Mouse (Mus musculus) kidney, postnatal 14 days (tissue): Measurements from ENCODE around the gene Nolc1.

Experiments
- DNase-seq: peaks from one replicate; pipeline ENCODE4 v3.0.0; 2022; ENCODE audit warnings: mixed read lengths

Nolc1 gene

GRCm38 (mm10) chr19:46075616-46076607 lies at the start of gene Nolc1:
Nolc1 (plus strand) TSS chr19:46075863.
- DNase-seq: peak; percentile 100

DNA sequence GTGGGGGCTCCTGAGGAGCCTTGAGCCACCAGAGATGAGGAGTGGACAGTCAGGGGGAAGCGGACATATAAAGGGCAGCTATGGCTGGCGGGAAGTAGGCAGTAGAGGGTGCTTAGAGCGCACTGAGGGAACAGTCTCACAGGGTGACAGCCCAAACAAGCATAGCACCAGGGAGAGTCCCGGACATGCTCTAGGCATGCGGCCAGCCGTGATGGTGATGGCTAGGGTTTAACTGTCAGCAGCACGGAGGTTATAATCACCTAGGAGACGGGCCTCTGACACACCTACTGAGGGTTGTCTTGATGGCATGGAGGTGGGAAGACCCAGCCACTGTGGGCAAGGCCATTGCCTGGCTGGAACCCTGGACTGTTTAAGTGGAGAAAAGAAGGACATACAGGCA lies 49.1 kb upstream of the Nolc1 start:
- DNase-seq: no peak

DNA sequence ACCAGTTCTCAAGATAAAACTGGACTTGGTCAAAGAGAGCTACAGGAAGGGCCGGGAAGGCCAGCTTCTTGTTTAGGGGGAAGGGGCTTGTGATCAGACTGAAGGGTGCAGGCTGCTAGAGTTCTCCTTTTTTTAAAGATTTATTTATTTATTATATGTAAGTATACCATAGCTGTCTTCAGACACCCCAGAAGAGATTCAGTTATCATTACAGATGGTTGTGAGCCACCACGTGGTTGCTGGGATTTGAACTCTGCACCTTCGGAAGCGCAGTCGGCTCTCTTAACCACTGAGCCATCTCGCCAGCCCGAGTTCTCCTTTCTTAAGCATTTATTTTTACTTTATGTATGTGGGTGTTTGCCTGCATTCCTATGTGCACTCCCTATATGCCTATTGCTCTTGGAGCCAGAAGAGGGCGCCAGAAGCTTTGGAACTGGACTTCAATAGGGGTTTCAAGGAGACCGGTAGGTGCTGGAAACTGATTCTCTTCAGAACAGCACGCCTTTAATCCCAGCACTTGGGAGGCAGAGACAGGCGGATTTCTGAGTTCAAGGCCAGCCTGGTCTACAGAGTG lies 46.8 kb upstream of the Nolc1 start:
- DNase-seq: no peak

- DNase-seq: no peak
Measured at GRCm38 (mm10) chr19:46029652-46030051, 46.0 kb upstream of the Nolc1 start.

GRCm38 (mm10) chr19:46030196-46030983 lies 45.3 kb upstream of the Nolc1 start:
- no peak for DNase-seq

GRCm38 (mm10) chr19:46031689-46032432 lies 43.8 kb upstream of the Nolc1 start:
- no peak for DNase-seq

GRCm38 (mm10) chr19:46032731-46033510 lies 42.7 kb upstream of the Nolc1 start:
- DNase-seq: no peak

GRCm38 (mm10) chr19:46033911-46034310 lies 41.8 kb upstream of the Nolc1 start:
- no peak for DNase-seq

DNA sequence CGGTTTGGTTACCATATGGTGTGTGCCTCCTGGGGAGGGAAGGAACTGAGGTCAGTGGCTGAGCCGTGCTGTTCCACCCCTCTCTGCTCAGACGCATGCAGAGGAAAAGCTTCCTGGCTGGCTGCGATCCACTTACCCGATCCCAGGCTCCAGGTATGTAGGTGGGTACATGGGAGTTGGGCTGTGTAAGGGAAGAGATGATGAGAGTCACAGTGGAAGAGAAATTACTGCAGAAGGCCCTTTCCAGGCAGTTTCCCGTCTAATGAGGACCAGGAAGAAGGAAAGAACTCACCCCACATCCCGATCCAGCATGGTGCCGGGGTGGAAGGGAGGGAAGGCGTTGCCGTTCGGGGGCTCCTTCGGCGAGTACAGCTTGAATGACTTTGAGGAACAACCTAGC lies 39.7 kb upstream of the Nolc1 start:
- no peak for DNase-seq

DNA sequence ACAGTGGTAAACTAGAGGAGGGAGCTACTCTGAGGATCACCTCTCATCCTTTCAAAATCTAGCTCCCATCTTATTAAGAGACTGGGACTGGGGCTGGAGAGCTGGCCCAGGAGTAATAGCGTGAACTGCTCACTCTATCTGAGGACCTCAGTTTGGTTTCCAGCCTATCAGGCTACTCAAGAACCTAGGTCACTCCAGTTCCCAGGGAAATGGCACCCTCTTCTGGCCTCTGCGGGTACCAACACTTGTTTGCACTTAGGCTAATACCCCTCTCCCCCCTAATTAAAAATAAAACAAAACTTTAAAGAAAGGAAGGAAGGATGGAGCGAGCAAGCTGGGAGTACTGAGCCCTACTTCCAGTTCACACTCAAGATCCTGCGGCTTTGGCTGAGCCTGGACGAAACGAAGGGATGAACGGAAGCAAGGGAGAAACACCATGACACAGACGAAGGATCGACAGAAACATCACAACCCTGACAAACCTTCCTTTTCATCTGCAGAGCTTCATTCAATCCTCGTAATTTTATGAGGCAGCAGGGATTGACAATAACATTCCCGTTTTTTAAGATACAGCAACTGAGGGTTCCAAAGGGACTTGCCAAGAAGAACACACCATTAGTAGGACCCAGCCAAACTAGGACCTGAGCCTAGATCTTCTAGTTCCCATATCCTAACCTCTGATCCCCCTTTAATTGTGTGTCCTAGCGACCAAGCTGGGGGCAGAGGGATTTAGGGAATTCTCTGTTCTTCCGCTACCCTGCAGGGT lies 39.0 kb upstream of the Nolc1 start:
- peak; percentile 28 for DNase-seq

GRCm38 (mm10) chr19:46037243-46037924 lies 38.3 kb upstream of the Nolc1 start:
- DNase-seq: peak; percentile 38

DNA sequence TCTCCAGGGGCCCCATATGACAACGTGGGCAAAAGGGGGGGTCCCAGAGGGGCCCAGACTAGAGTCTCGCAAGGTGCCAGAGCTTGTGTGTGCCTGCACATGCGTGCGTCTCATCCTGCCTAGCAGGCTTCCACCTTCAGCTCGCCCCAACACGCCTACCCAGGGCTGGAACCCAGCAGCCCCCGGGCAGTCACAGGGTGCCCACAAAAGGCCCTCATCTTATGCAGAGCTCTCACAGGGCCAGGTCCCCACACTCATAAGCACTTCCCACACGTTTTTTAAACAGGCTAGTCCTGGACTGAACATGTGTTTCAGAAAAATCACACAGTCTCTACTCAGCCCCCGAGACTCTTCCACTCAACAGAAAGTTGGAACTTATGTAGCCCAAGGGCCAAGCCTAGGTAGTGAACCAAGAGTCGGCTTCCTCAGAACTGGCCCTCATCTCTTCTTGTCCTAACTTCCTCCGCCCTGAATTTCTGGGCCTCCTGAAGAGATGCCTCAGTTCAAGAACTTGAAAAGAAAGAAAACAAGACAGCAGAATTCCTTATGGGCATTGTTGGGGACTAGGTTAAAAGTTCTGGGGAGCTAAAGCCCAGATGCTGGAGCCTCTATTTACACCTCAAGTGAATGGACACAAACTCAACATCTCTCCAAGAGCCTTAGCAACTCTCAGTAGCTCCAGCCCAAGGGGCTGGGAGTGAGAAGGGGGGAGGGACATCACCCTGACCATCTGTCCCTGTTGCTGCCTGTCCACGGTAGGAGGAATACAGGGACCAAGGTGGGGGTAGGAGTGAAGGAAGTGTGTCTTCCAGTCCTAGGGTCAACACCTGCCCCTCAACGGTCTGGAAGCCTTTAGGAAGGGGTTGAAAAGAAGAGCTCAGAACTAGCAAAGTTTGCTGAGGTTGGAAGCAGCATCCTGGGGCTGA lies 37.5 kb upstream of the Nolc1 start:
- DNase-seq: no peak

- DNase-seq: peak; percentile 39
Measured at GRCm38 (mm10) chr19:46038851-46039260, 36.8 kb upstream of the Nolc1 start.

- peak; percentile 94 for DNase-seq
Measured at GRCm38 (mm10) chr19:46039478-46039877, 36.2 kb upstream of the Nolc1 start.

- DNase-seq: no peak
Measured at GRCm38 (mm10) chr19:46040149-46040902, 35.3 kb upstream of the Nolc1 start.

DNA sequence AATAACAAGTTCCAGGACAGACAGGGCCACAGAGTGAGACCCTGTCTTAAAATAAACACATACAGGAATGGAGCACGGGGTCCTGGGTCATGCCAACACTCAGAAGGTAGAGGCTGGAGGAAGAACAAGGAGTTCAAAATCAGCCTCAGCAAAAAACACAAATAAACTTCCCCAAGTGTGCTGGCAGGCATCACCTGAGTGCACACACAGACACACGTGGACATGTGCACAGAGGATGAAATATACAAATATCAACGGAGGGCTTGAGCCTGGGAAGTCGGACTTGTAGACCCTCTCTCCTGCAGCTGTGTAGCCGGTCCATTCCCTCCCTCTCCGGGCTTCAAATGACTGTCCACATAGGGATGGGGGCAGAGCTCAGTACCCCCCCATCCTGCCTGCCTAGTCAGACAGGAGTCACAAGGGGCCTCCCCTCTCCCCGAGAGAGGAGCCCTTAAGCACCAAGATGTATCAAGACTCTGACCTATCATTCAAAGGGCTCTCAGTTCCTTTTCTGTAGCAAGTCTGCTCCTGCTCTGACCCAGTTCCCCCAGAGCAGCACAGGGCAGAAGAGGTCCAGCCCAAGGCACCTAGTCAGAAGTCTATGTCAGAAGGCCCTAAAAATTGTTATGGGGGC lies 34.2 kb upstream of the Nolc1 start:
- DNase-seq: no peak

GRCm38 (mm10) chr19:46041933-46042475 lies 33.7 kb upstream of the Nolc1 start:
- DNase-seq: peak; percentile 94
